Mouse (Mus musculus) limb, embryonic 10.5 days (tissue): ENCODE measurements around the gene Tcp10b. TPM values are rescaled to one million over a fixed set of nuclear protein-coding genes. Genes with fewer than 3 reads are reported as not detected.
"Not testable (repeated sequence)": the region's sequence is repeated elsewhere in the genome, so short reads cannot be mapped to it uniquely, and the experiment has no call there.

Experiments used
- DNase-seq: peaks from one replicate; pipeline ENCODE4 v3.0.0-alpha.2; 2017; ENCODE audit warnings: low spot score
- H3K27ac ChIP-seq: fragments of 300-500 bp; sonication (generic); 2 replicates; pipeline ENCODE4 v1.5.1; 2016; ENCODE audit warnings: mild to moderate bottlenecking
- H3K27me3 ChIP-seq: fragments of 300-500 bp; sonication (generic); 2 replicates; pipeline ENCODE4 v1.6.1; 2016; ENCODE audit warnings: low read depth, mild to moderate bottlenecking; ENCODE audit not compliant: poor library complexity, severe bottlenecking
- H3K36me3 ChIP-seq: fragments of 300-500 bp; sonication (generic); 2 replicates; pipeline ENCODE4 v1.6.1; 2016; ENCODE audit warnings: mild to moderate bottlenecking, moderate library complexity
- H3K4me1 ChIP-seq: fragments of 300-500 bp; sonication (generic); 2 replicates; pipeline ENCODE4 v1.6.1; 2016
- H3K4me3 ChIP-seq: fragments of 300-500 bp; sonication (generic); 2 replicates; pipeline ENCODE4 v1.5.1; 2016; ENCODE audit warnings: mild to moderate bottlenecking, moderate library complexity
- H3K9me3 ChIP-seq: fragments of 300-500 bp; sonication (generic); replicated peaks from 2 replicates; pipeline ENCODE4 v1.6.1; 2016; ENCODE audit warnings: mild to moderate bottlenecking
- WGBS: fragments of 180-500 bp; shearing (Covaris S2); methylation state at CpG from one replicate; pipeline ENCODE4 v1.1.7; 2016; 5-methylcytosine and 5-hydroxymethylcytosine counted together
- polyA plus RNA-seq: library from polyadenylated mRNA; unstranded; fragments of >200 nt; fragmentation: Nextera tagmentation; extraction: Ambion mirVana; gene quantifications from 2 replicates; pipeline ENCODE4 v1.2.1, GENCODE M21; 2016

Tcp10b gene
- not detected in 2 replicates for polyA plus RNA-seq

DNA sequence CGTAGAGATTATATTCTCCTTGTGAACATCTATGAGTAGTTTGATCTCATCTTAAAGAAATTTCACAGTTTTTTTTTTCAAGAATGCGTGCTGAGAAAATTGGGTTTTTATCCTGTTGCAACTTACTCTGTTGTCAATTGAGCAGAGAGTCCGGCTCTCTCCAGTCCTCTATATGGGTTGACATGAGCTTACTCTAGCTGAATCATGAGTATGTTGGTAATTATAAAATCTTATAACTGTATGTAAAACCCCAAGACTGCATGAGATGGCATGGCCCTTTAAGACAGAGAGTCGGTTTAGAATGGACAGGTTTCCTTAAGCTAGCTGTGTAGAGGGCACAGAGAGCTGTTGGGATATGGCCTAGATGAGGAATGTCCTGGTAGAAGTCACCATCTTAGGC lies at the start of gene Tcp10b:
Gene Tcp10b, plus strand, starts transcription at position 301 of the 400 bp plus-strand sequence.
- H3K36me3 ChIP-seq, DNase-seq, H3K4me1 ChIP-seq, H3K4me3 ChIP-seq, H3K27me3 ChIP-seq, H3K9me3 ChIP-seq, H3K27ac ChIP-seq: not testable (repeated sequence)
- WGBS: 94% methylated on average over 4 of the region's 4 CpGs

DNA sequence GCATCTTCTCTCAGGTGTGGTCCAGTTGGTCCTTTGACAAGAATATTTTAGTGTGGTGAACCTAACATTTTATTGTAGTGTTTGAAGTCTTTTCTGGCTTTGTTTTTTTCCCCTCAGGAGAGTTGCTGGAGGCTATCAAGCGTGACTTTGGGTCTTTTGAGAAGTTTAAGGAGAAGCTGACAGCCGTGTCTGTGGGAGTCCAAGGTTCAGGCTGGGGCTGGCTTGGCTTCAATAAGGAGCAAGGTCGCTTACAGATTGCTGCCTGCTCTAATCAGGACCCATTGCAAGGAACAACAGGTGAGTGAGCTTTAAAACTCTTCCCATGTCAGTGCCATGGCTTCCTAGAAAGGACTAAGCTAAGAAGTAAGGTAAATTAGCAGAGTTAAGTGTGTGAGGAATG lies 47.6 kb upstream of the Tcp10b start:
- H3K27ac ChIP-seq: no peak overlapping the region
- DNase-seq: no peak
- no peaks in the 10 kb centered on the region for H3K9me3 ChIP-seq
- peaks cover 9% of the 10 kb centered on the region for H3K4me1 ChIP-seq
- 89% methylated on average over 3 of the region's 3 CpGs for WGBS
- peaks cover 56% of the 10 kb centered on the region for H3K36me3 ChIP-seq
- no peak overlapping the region for H3K4me3 ChIP-seq
- no peaks in the 10 kb centered on the region for H3K27me3 ChIP-seq

DNA sequence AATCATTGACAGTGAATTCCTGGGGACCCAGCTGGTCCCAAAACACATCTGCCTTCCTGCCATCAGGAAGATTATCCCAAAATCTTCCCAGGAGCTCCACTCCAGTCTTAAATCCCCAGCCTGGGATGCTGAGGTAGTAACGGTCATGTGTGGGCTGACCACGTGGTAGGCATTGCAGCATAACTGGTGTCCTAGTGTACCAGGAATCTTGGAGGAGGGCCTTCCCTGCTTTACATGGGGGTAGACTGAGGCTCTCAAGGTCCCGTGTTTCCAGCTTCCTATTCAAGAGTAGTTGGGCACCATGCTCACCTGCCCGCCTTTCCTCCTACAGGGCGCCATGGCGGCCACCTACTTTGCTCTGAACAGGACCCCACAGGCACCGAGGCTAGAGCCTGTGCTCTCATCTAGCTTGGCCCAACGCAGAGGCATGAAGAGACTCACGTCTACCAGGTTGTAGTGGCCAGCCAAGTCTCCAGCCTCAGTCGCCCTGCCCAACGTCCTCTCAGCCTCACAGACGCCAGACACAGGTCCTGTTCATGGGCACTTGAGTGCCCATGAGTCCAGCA lies 24.2 kb upstream of the Tcp10b start:
- not testable (repeated sequence) for H3K9me3 ChIP-seq, H3K4me1 ChIP-seq, DNase-seq, H3K27me3 ChIP-seq, H3K4me3 ChIP-seq, H3K36me3 ChIP-seq, H3K27ac ChIP-seq
- WGBS: 93% methylated on average over 4 of the region's 12 CpGs

DNA sequence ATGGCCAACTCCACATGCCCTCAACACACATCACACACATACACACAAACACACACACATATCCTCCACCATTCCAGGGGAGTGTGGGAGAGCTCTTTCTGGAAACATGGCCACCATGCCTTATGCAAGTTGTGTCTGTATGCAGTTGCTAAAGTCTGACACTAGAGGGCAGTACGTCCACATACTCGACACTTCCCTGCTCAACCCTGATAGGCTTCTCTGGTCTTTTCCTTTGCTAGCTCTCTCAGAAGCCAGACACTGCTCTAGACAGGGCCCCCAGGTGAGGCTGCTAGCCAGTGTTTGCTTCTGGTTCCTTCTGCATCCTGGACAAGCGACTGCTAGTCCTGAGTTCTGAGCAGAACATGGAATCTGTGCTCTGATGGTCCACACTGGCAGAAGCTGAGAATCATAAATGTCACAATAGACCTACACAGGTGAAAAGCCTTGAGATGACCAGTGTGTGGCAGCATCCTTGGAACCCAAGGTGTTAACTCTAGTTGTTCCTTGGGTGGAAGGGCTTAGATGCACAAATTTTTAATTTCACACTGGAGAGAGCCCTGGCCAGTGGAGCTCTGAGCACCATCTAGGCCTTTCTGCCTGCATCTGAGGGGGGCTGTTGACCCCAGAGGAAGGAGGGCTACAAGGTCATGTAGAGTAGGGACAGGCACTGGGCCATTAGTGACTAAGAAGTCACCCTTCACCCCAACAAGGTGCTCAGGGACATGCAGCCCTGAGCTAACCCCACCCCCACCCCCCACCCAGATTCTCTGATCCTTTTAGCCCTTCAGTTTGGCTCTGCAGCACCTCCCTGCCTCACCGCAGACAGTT lies 16.8 kb upstream of the Tcp10b start:
- 20% methylated on average over 4 of the region's 4 CpGs for WGBS
- not testable (repeated sequence) for H3K9me3 ChIP-seq, H3K27ac ChIP-seq, H3K36me3 ChIP-seq, H3K4me3 ChIP-seq, H3K4me1 ChIP-seq, H3K27me3 ChIP-seq
- DNase-seq: peak; percentile 42

DNA sequence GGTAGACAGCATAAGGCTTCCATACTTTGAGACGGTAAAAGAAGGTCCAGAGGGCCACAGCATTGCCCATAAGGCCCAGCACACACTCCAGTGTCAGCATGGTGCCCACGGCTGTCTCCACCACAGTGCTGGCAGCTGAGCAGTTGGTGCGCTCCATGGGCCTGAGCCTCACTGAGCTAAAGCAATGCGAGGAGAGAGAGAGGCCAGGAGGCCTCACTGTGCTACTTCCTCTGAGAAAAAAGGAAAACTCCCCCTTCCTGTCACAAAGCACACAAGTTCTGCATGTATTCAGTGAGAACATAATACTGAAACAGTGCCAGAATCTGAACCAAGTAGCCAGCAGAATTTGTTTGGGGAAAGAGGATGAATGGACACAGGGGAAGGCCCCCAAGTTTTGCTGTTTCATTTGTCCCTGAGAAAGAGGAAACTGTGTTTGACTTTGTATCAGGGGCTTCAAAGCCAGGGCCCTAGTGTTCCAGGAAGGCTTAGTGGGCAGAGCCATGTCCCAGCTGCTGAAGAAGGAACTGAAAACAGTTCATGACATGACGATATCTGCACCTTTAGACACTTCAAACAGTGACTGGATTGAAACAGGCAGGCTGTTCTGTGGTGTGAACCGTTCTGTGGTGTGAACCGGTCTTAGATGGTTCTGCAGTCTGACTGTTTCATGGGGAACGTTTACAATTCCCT lies 8.6 kb upstream of the Tcp10b start, which contains the start of gene Gpr31b:
Gene Gpr31b, minus strand, starts transcription at position 173 of the 690 bp plus-strand sequence.
- 88% methylated on average over 3 of the region's 8 CpGs for WGBS
- H3K4me3 ChIP-seq, H3K9me3 ChIP-seq, H3K36me3 ChIP-seq, H3K4me1 ChIP-seq, DNase-seq, H3K27ac ChIP-seq, H3K27me3 ChIP-seq: not testable (repeated sequence)

DNA sequence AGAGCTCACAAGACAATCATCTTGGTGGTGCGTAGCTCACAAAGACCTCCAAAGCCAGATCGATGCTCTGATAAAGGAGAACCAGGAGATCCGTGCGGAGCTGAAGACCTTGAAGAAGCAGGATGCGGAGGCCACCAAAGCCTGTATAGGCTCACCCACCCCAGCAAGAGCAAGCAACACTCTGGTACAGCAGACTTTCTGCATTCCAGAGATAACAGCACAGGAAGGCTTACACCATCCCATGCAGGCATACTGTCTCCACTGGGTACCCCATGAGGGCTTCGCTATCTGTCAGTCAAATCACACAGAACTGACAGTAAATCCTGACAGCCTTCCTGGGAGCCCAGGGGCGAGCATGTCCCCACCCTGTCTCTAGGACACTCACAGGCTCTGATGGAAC lies 2.0 kb downstream of the Tcp10b start:
- not testable (repeated sequence) for H3K9me3 ChIP-seq, H3K27ac ChIP-seq, H3K27me3 ChIP-seq, H3K36me3 ChIP-seq, H3K4me3 ChIP-seq, DNase-seq, H3K4me1 ChIP-seq
- 92% methylated on average over 6 of the region's 7 CpGs for WGBS

DNA sequence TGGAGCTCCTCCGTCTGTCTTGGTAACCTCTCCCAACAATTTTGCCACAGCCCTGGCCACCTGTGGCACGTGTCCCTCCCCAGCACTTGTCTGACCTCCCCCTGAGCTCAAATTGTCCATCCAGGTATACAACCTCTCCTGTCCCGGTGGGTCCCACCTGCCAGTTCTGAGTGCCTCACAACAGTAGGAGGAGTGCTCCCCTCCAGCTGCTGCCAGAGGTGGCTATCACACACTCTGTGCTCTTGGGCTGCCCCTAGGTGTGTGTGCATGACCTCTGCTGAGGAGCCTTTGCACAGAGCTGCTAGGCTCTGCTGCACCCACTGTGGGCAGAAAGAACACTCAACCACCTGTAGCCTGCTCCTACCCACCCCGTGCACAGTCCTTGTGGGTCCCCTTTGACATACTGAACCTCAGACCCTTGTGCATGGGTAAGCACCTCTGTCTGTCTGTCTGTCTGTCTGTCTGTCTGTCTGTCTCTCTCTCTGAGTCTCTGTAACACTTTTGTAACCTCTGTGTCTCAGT lies 7.0 kb downstream of the Tcp10b start:
- 89% methylated on average over 1 of the region's 4 CpGs for WGBS

DNA sequence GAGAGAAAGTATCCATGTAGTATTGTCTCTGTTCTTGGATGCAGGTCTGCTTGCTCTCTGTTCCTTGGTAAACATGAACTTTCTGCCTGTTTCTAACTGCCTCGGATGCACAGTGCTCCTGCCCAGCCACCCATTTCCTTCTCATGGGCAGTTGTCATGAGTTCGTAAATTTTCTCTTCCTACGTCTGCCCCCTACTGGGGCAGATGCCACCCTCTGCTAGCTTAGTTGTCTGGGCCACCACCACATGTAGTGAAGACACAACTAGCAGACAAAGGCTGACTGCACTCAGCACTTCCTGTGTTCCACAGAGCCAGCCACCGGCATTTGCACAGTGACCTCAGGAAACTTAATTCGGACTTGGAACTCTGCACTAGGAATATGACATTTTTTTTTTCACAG lies 8.3 kb downstream of the Tcp10b start:
- H3K27me3 ChIP-seq, DNase-seq, H3K4me1 ChIP-seq, H3K27ac ChIP-seq, H3K36me3 ChIP-seq, H3K9me3 ChIP-seq, H3K4me3 ChIP-seq: not testable (repeated sequence)
- 76% methylated on average over 5 of the region's 5 CpGs for WGBS

More for the DNA sequence above, 7.0 kb downstream of the Tcp10b start:
- not testable (repeated sequence) for H3K27ac ChIP-seq, H3K4me1 ChIP-seq, H3K9me3 ChIP-seq, H3K36me3 ChIP-seq, H3K4me3 ChIP-seq, H3K27me3 ChIP-seq, DNase-seq

DNA sequence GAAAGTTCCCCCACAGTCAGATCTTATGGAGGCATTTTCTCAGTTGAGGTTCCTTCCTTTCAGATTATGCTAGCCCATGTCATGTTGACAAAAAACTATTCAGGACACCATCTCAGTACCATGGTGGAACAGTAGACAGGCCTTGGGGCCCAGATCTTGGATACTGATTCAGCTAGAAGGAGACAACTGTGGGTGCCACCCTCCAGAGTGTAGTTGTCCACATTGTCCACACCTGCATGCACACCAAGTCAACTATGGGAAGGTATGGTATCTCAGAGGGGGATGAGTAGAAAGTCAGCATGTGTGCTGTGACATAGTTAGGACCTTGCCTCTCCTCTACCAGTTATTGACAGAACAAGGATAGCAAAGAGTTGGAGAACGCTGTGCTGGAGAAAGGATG lies 30.6 kb downstream of the Tcp10b start:
- DNase-seq: not testable (repeated sequence)
- WGBS: 100% methylated on average over 1 of the region's 1 CpGs

DNA sequence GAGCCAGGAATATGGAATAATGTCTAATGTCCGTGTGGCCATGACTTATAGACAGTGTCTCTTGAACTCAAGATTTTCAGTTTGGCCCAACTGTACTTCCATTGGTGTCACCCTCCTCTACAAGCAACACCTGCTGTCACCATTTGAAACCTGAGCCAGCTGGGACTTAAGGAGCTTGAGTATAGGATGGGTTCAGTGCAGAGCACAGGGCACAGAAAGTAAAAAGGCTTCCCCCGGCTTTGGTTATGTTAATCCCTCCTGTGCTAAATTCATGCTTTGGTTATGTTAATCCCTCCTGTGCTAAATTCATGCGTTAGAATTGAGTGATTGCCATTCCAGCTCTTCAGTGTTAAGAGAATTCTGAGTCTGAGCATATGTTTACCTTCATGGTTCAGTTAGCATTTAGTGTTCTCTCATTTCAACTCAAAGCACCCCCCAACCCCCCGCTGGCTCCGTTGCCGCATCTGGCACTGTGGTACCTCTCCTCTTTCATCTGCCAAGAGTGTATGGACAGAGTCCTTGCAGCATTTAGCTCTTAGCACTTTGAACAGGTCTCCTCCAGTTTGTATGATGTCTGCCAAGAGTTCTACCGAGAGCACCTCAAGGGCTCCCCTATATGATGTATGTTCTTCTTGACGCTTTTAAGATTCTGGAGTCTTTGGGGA lies 31.3 kb downstream of the Tcp10b start:
- 73% methylated on average over 7 of the region's 8 CpGs for WGBS
- not testable (repeated sequence) for H3K4me3 ChIP-seq

More for the DNA sequence above, 30.6 kb downstream of the Tcp10b start:
- H3K36me3 ChIP-seq, H3K4me1 ChIP-seq, H3K27ac ChIP-seq, H3K4me3 ChIP-seq, H3K9me3 ChIP-seq, H3K27me3 ChIP-seq: not testable (repeated sequence)

DNA sequence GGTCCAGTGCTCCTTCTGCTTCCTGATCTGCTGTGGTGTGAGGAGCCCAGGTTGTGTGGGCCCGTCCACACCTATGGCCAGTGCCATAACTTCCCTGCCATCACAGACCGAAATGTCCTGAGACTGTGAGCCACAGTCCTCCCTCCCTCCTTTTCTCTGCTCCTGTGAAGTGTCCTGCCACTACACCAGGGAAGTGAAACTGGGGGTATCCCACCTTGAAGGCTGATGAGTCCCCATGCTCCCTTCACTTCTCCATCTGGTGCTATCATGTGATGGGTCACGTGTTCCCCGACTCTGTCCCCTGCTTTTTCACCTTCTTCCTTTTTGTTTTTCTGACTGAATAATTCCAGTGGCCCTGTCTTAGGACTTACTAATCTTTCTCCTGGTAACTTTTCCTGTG lies 32.1 kb downstream of the Tcp10b start:
- 86% methylated on average over 3 of the region's 4 CpGs for WGBS
- not testable (repeated sequence) for H3K27ac ChIP-seq, H3K4me1 ChIP-seq, H3K36me3 ChIP-seq, H3K9me3 ChIP-seq, DNase-seq, H3K27me3 ChIP-seq, H3K4me3 ChIP-seq

More for the DNA sequence above, 31.3 kb downstream of the Tcp10b start:
- not testable (repeated sequence) for H3K27me3 ChIP-seq, H3K9me3 ChIP-seq, H3K36me3 ChIP-seq, DNase-seq, H3K27ac ChIP-seq, H3K4me1 ChIP-seq

DNA sequence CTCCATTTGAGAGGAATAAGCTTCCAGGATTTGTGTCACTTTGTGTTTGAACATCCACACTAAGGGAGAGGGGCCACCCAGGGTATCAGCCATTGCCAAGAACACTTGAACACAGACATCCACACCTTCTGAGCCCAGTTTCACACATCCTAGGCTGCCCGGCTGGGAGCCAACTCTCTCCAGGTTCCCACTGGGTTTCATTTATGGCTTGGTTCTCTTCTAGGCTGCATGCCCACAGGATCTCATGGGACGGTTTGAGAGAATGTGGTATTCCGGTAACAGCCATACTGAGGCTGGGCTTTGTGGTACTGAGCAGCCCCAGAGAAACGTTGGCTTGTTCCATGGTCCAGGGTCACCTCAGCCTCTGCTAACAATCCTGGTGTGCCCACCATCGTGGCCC lies 45.7 kb downstream of the Tcp10b start:
- not testable (repeated sequence) for H3K4me3 ChIP-seq, H3K4me1 ChIP-seq, H3K27me3 ChIP-seq, H3K27ac ChIP-seq, H3K9me3 ChIP-seq, DNase-seq, H3K36me3 ChIP-seq
- WGBS: 87% methylated on average over 5 of the region's 5 CpGs
